Mouse (Mus musculus) megakaryocyte-erythroid progenitor cell, adult 5 weeks (primary cell): ENCODE measurements around the gene Mical3. TPM values are rescaled to one million over a fixed set of nuclear protein-coding genes. Genes with fewer than 3 reads are reported as not detected.

Experiments used
- polyA plus RNA-seq: library from polyadenylated mRNA; stranded (reverse); fragments of >175 nt; gene quantifications from 2 replicates; pipeline ENCODE4 v1.2.3, GENCODE M21; 2012

Gene Mical3
- 16.7 and 24.9 TPM in 2 replicates for polyA plus RNA-seq

GRCm38 (mm10) chr6:121130773-121131172 lies at the start of gene Mical3:
Gene Mical3 (minus strand): TSS chr6:121130999.

GRCm38 (mm10) chr6:120916074-120916971 lies 214.5 kb downstream of the Mical3 start, which contains the start of gene Bid:
Gene Bid (minus strand): TSS chr6:120916853.

Other genes with a start within 250 kb of the Mical3 start
- 14.9 and 20.7 TPM in 2 replicates for gene Bid, start 214.1 kb downstream of the Mical3 start, polyA plus RNA-seq
- gene Pex26, start 52.7 kb upstream of the Mical3 start, polyA plus RNA-seq, result 6.7 and 10.6 TPM in 2 replicates
- 8.6 and 10.5 TPM in 2 replicates for gene Tuba8, start 79.7 kb upstream of the Mical3 start, polyA plus RNA-seq
- 0.12 and 0.47 TPM in 2 replicates for gene Usp18, start 114.9 kb upstream of the Mical3 start, polyA plus RNA-seq
- gene Slc6a13, start 169.2 kb upstream of the Mical3 start, polyA plus RNA-seq, result 3.6 and 5.7 TPM in 2 replicates
- 0.89 and 1.8 TPM in 2 replicates for gene Slc6a12, start 212.1 kb upstream of the Mical3 start, polyA plus RNA-seq